Mouse (Mus musculus): ENCODE results near the gene Nedd9. TPM values are rescaled to one million over a fixed set of nuclear protein-coding genes. Genes with fewer than 3 reads are reported as not detected.
A peak's percentile ranks its signal among the peaks of the same experiment; 100 is the strongest.

Gene Nedd9
- total and polyA plus RNA-seq, 3 experiments = 41.3 to 48.7 (median 42.5) TPM

GRCm38 (mm10) chr13:41466616-41467015 lies 20.5 kb downstream of the Nedd9 start:
- H3K27ac ChIP-seq (ENCODE audit: insufficient read depth, low read depth) = no peak overlapping the region
- H3K79me2 ChIP-seq (replicated peaks; ENCODE audit: control insufficient read depth, extremely low read depth, insufficient read depth, poor library complexity, severe bottlenecking) = no peaks in the 10 kb centered on the region; the same call in none of the 2 replicates
- TF ChIP-seq IRF4 (IDR thresholded peaks at IDR 0.05; ENCODE audit: low read depth, low read length) = 0 out of 2 replicates have a peak, but pooled peaks have one; percentile 29
- TF ChIP-seq USF2 (conservative IDR thresholded peaks at IDR 0.05; ENCODE audit: low read depth, low read length) = no peak
- no peak overlapping the region for H3K9ac ChIP-seq (ENCODE audit: insufficient read depth, low read depth)
- no peak overlapping the region for H3K4me3 ChIP-seq (replicated peaks in 1 of 3; ENCODE audit: low read depth in 2 of 3, low read length in 2 of 3, poor library complexity in 1 of 3)
- no peak for DNase-seq (ENCODE audit: extremely low read depth)
- H3K9me3 ChIP-seq (replicated peaks; ENCODE audit: low read length) = no peaks in the 10 kb centered on the region
- peaks cover 6 to 27% of the 10 kb centered on the region in 2 experiments for H3K4me1 ChIP-seq (ENCODE audit: control insufficient read depth in 1 of 2, insufficient read depth in 2 of 2)
- H3K27me3 ChIP-seq (replicated peaks) = no peaks in the 10 kb centered on the region
- dilution Hi-C loops (cut with MboI; ENCODE audit: extremely low pct_ligation_motif_present, extremely low pct_unique_long_range_greater_than_20kb, low sequenced_read_pairs) = no loop called here
- H3K4me2 ChIP-seq (ENCODE audit: insufficient read depth, low read depth, poor library complexity, severe bottlenecking) = no peak overlapping the region
- H3K36me3 ChIP-seq (replicated peaks in 1 of 2; ENCODE audit: control insufficient read depth in 1 of 2, insufficient read depth in 1 of 2, low read length in 1 of 2) = peaks cover 23 to 67% of the 10 kb centered on the region in 2 experiments
- in situ Hi-C loops (cut with MboI; ENCODE audit: low pct_ligation_motif_present, low pct_unique_long_range_greater_than_20kb, low sequenced_read_pairs) = no loop called here

GRCm38 (mm10) chr13:41466191-41466590 lies 21.0 kb downstream of the Nedd9 start:
- Histone ChIP-seq H3K36me3 (replicated peaks in 1 of 2; ENCODE audit: control insufficient read depth in 1 of 2, insufficient read depth in 1 of 2, low read length in 1 of 2) (peaks cover 20 to 67% of the 10 kb centered on the region in 2 experiments), H3K9me3 (replicated peaks; ENCODE audit: low read length) (no peaks in the 10 kb centered on the region), H3K4me3 (replicated peaks in 1 of 3; ENCODE audit: low read depth in 2 of 3, low read length in 2 of 3, poor library complexity in 1 of 3) (no peak overlapping the region), H3K9ac (ENCODE audit: insufficient read depth, low read depth) (no peak overlapping the region), H3K27ac (ENCODE audit: insufficient read depth, low read depth) (no peak overlapping the region), H3K4me2 (ENCODE audit: insufficient read depth, low read depth, poor library complexity, severe bottlenecking) (no peak overlapping the region), H3K27me3 (replicated peaks) (no peaks in the 10 kb centered on the region), H3K79me2 (replicated peaks; ENCODE audit: control insufficient read depth, extremely low read depth, insufficient read depth, poor library complexity, severe bottlenecking) (no peaks in the 10 kb centered on the region; the same call in none of the 2 replicates), H3K4me1 (ENCODE audit: control insufficient read depth in 1 of 2, insufficient read depth in 2 of 2) (peaks cover 6 to 31% of the 10 kb centered on the region in 2 experiments)
- TF ChIP-seq ELF1 (IDR thresholded peaks at IDR 0.05; ENCODE audit: low read depth, low read length) (no peak), CTCF (conservative IDR thresholded peaks at IDR 0.05 in 1 of 2, IDR thresholded peaks at IDR 0.05 in 1 of 2; ENCODE audit: low read depth in 2 of 2, low read length in 2 of 2) (no peak), IRF4 (IDR thresholded peaks at IDR 0.05; ENCODE audit: low read depth, low read length) (no peak), KAT2A (IDR thresholded peaks at IDR 0.05; ENCODE audit: insufficient replicate concordance, low read length) (no peak), POLR2AphosphoS2 (IDR thresholded peaks at IDR 0.05; ENCODE audit: low read depth, low read length) (no peak), RCOR1 (conservative IDR thresholded peaks at IDR 0.05; ENCODE audit: low read depth, low read length) (no peak), USF2 (conservative IDR thresholded peaks at IDR 0.05; ENCODE audit: low read depth, low read length) (no peak), SMC3 (IDR thresholded peaks at IDR 0.05; ENCODE audit: low read depth, low read length) (no peak), PAX5 (IDR thresholded peaks at IDR 0.05; ENCODE audit: low read length) (no peak), MAZ (IDR thresholded peaks at IDR 0.05; ENCODE audit: low read depth, low read length) (no peak), ZNF384 (IDR thresholded peaks at IDR 0.05; ENCODE audit: low read depth, low read length) (no peak)
- dilution Hi-C loops (cut with MboI; ENCODE audit: extremely low pct_ligation_motif_present, extremely low pct_unique_long_range_greater_than_20kb, low sequenced_read_pairs) (no loop called here), in situ Hi-C loops (cut with MboI; ENCODE audit: low pct_ligation_motif_present, low pct_unique_long_range_greater_than_20kb, low sequenced_read_pairs) (no loop called here)
- DNase-seq (ENCODE audit: extremely low read depth) = no peak

DNA sequence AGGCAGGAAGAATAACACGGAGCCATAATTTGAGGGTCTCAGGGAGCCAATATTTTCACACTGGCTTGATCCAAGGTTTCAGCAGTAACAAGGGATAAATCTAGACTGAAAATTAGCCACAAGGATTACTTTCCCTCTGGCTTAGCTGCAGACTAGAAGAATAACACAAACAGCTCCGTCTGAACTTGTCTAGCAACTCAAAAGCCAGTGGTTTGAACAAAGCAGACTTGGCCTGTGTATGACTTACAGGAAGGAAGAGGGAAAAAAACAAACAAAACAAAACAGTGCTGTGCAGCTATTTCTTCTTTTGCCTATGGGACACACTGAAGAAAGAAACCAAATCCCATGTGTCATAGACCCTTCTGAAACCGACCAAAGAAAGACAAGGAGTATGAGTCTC lies 25.7 kb downstream of the Nedd9 start:
- no peaks in the 10 kb centered on the region for H3K9me3 ChIP-seq (replicated peaks; ENCODE audit: low read length)
- no peak overlapping the region for H3K4me3 ChIP-seq (replicated peaks in 1 of 3; ENCODE audit: low read depth in 2 of 3, low read length in 2 of 3, poor library complexity in 1 of 3)
- H3K4me2 ChIP-seq (ENCODE audit: insufficient read depth, low read depth, poor library complexity, severe bottlenecking) = no peak overlapping the region
- in situ Hi-C loops (cut with MboI; ENCODE audit: low pct_ligation_motif_present, low pct_unique_long_range_greater_than_20kb, low sequenced_read_pairs) (no loop called here), dilution Hi-C loops (cut with MboI; ENCODE audit: extremely low pct_ligation_motif_present, extremely low pct_unique_long_range_greater_than_20kb, low sequenced_read_pairs) (no loop called here)
- TF ChIP-seq PAX5 (IDR thresholded peaks at IDR 0.05; ENCODE audit: low read length) (no peak), MAZ (IDR thresholded peaks at IDR 0.05; ENCODE audit: low read depth, low read length) (no peak), POLR2A (IDR thresholded peaks at IDR 0.05; ENCODE audit: low read depth, low read length) (no peak), EP300 (IDR thresholded peaks at IDR 0.05; ENCODE audit: low read length) (no peak), MAX (IDR thresholded peaks at IDR 0.05; ENCODE audit: low read length) (no peak), ZKSCAN1 (IDR thresholded peaks at IDR 0.05; ENCODE audit: borderline replicate concordance, low read depth, low read length) (no peak), JUND (conservative IDR thresholded peaks at IDR 0.05; ENCODE audit: low read depth, low read length) (no peak), NELFE (IDR thresholded peaks at IDR 0.05; ENCODE audit: low read depth, low read length) (no peak), SIN3A (IDR thresholded peaks at IDR 0.05; ENCODE audit: low read length) (no peak), TCF12 (IDR thresholded peaks at IDR 0.05; ENCODE audit: low read depth, low read length) (no peak), CTCF (conservative IDR thresholded peaks at IDR 0.05 in 1 of 2, IDR thresholded peaks at IDR 0.05 in 1 of 2; ENCODE audit: low read depth in 2 of 2, low read length in 2 of 2) (no peak), USF2 (conservative IDR thresholded peaks at IDR 0.05; ENCODE audit: low read depth, low read length) (no peak), BHLHE40 (IDR thresholded peaks at IDR 0.05; ENCODE audit: low read depth, low read length) (no peak), ZNF384 (IDR thresholded peaks at IDR 0.05; ENCODE audit: low read depth, low read length) (no peak), USF1 (IDR thresholded peaks at IDR 0.05; ENCODE audit: low read depth, low read length) (no peak), ZMIZ1 (IDR thresholded peaks at IDR 0.05; ENCODE audit: low read depth, low read length) (no peak), MEF2A (IDR thresholded peaks at IDR 0.05; ENCODE audit: borderline replicate concordance, low read depth, low read length) (no peak), SMC3 (IDR thresholded peaks at IDR 0.05; ENCODE audit: low read depth, low read length) (no peak)
- no peak for DNase-seq (ENCODE audit: extremely low read depth)
- H3K79me2 ChIP-seq (replicated peaks; ENCODE audit: control insufficient read depth, extremely low read depth, insufficient read depth, poor library complexity, severe bottlenecking) = no peaks in the 10 kb centered on the region; the same call in 1 of the 2 replicates
- H3K36me3 ChIP-seq (replicated peaks in 1 of 2; ENCODE audit: control insufficient read depth in 1 of 2, insufficient read depth in 1 of 2, low read length in 1 of 2) = peaks cover 24 to 80% of the 10 kb centered on the region in 2 experiments
- H3K27me3 ChIP-seq (replicated peaks) = no peaks in the 10 kb centered on the region
- no peak overlapping the region for H3K9ac ChIP-seq (ENCODE audit: insufficient read depth, low read depth)
- no peak overlapping the region for H3K27ac ChIP-seq (ENCODE audit: insufficient read depth, low read depth)
- peaks cover 4 to 54% of the 10 kb centered on the region in 2 experiments for H3K4me1 ChIP-seq (ENCODE audit: control insufficient read depth in 1 of 2, insufficient read depth in 2 of 2)
